Mouse (Mus musculus): ENCODE results near the gene Loxl3.

Loxl3 gene

DNA sequence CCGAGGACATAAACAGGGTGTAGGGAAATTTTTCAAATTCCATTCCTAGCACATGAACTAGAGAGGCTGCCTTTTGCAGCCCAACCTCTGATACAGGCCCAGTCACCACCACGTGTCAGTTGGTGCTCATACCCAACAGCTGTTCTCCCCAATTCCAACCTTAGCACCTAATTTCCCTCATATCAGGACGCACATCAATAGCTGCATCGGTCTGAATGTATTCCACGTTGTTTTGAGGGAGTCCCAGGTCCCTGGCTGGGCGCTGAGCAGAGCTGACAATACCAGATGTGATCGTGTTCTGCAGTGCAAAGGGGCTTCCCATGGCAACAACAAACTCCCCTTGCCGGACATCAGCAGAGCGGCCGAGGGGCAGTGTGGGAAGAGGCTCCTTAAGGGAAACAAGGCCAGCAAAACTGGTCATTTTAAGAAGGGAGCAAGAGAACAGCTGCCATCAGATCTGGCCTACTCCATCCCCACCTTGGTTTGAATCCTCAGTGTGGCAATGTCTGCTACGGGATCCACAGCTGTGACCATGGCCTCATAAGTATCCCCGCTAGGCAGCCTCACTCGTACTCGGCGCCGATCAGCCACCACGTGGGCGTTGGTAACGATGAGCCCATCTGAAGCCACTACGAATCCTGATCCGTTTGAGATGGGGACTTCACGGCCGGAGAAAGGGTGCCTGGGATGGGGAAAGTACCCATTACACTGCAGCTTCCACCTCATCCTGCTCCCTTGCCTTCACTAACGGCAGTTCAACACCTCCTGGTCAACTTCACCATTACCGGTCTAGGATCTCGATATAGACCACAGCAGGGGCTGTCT is 19.4 kb downstream of the Loxl3 start:
- no peak for DNase-seq (ENCODE audit: low read depth, low spot score)

DNA sequence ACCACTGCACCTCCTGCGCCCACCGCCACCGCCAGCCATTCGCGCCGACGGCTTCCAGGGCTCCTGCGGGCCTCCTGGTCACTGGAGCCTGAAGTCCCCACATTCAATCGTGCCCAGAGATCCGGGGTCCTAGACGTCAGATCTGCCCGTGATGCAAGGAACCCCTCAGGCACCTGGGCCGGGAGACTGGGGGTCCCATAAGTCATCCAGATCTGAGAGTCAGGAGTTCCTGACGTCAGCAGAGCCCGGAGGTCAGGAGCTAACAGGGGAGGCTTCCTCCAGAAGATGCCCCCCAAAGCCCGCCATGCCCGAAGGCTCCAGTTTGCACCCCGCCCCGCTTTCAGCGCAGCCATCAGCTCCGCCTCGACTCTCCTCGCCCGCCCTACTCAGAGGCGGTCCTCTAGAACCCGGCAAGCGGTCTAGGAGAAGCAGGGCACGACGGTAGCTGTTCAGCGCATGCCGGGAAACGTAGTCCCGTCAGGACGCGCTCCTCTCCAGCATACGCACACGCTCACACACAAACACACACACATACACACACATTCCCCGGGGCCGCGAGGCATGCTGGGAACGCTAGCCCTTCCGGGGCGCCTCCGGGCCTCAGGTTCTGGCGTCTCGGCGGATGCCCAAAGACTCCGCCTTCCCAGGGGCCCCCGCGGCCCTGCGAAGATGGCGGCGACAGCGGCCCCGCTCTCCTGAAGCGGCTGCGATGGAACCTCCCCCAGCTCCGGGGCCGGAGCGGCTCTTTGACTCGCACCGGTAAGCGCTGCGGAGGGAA is 20.3 kb downstream of the Loxl3 start, which contains the start of gene Aup1:
Gene Aup1, plus strand, starts transcription at position 448 of the 778 bp plus-strand sequence.
- peak; percentile 94 for DNase-seq (ENCODE audit: low read depth, low spot score)

DNA sequence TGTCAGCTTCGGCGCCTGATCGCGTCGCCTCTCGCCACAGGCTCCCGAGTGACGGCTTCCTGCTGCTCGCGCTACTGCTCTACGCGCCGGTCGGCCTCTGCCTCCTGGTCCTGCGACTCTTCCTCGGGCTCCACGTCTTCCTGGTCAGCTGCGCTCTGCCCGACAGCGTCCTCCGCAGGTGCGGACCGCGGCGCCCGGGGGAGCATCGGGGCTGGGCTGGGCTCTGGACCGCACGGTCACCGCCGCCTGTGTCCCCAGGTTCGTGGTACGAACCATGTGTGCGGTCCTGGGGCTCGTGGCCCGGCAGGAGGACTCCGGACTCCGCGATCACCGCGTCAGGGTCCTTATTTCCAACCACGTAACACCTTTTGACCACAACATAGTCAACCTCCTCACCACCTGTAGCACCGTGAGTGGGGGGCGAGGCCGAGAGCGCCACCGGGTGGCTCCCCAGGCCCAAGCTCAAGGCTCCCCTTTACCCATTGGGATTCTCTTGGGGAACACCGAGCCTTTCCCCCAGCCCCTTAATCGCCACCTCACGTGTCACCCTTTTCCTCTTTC is 21.0 kb downstream of the Loxl3 start, which contains the start of gene Htra2:
Gene Htra2, minus strand, starts transcription at position 403 of the 561 bp plus-strand sequence.
- DNase-seq (ENCODE audit: low read depth, low spot score): no peak

DNA sequence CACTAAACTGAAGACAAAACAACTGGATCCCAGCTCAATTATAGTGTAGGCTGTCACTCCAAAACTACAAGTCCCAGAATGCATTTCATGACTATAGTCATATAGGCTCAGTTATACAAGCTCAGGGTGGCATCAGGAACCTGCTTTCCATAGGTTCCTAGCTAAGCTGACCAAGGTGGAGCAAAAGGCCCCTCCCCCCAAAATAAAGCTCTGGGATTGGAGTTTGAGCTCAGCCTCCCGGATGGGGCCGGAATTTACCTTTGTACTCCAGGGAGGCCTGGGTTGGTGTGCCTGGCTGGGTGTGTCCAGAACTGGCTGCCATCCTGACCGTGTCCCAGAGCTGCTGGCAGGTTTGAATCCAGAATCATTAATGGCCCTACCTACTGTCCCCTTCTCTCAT is 23.8 kb downstream of the Loxl3 start, which contains the start of gene Dqx1:
Gene Dqx1, plus strand, starts transcription at position 55 of the 400 bp plus-strand sequence.
- no peak for DNase-seq (ENCODE audit: low read depth, low spot score)

DNA sequence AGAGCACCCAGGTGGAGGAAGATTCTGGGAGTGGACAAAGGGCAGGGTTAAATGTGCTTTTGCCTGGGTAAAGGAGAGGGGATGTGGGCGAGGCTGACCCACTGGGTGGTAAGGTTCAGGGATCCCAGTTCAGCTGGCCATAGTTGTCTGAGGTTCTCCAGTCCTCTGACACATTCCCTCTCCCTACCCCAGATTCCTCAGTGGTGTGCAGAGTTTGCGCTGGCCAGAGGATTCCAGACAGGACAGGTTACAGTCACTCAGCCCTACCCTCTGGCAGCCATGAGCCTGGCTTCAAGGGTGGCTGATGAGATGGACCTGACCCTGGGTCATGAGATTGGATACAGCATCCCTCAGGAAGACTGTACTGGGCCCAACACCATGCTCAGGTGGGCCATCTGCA is 24.8 kb downstream of the Loxl3 start:
- DNase-seq (ENCODE audit: low read depth, low spot score): no peak

DNA sequence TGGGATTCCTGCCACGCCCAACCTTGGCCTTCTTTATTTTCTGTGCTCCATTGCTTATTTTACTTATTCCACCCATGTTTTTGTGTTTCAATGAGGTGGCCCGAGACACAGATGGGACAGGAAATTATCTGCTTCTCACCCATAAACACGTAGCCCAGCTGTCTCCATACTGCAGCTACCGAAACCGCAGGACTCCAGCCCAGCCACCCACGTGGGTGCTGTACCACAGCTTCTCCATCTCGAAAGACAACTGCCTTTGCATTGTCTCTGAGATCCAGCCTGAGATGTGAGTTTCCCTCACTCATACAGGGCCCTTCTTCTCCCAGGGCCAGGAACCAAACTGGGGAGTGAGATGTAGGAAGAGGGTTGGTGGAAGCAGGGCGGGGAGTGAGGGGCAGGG is 32.0 kb downstream of the Loxl3 start:
- DNase-seq (ENCODE audit: low read depth, low spot score): no peak

DNA sequence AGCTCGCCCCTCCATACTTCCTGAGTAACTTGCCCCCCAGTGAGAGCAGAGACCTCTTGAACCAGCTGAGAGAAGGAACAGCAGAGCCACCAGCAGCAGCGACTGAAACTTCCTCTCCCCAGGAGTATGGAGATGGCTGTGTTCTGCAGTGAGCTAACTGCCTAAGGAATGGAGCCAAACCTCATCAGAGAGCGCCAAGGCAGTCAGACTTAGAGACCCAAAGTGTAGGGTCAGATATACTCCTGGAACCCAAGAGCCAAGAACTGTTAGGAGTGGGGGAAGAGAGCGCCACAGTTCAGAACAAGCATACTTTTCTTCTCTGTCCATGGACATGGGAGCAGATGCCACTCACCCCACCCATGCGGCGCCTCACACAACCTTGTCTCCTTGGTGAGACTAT is 32.5 kb downstream of the Loxl3 start:
- DNase-seq (ENCODE audit: low read depth, low spot score): no peak

DNA sequence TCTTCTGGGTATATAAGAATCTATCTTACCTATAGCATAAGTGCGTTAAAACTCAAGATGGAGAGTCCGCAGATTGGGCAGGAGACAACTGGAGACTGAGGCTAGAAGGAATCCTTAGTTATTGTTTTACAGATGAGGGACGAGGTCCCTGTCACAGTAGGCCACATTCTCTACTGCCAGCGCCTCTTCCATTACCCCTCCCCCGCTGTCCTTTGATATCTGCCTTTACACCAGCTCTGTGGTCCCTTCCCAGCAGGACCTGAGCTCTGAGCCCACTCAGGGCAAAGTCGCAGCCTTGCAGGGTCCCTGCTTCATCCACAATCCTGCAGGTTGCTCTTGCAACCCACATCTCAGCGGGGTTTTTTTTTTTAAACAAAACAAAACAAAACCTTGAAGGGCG is 34.2 kb downstream of the Loxl3 start:
- DNase-seq (ENCODE audit: low read depth, low spot score): no peak

DNA sequence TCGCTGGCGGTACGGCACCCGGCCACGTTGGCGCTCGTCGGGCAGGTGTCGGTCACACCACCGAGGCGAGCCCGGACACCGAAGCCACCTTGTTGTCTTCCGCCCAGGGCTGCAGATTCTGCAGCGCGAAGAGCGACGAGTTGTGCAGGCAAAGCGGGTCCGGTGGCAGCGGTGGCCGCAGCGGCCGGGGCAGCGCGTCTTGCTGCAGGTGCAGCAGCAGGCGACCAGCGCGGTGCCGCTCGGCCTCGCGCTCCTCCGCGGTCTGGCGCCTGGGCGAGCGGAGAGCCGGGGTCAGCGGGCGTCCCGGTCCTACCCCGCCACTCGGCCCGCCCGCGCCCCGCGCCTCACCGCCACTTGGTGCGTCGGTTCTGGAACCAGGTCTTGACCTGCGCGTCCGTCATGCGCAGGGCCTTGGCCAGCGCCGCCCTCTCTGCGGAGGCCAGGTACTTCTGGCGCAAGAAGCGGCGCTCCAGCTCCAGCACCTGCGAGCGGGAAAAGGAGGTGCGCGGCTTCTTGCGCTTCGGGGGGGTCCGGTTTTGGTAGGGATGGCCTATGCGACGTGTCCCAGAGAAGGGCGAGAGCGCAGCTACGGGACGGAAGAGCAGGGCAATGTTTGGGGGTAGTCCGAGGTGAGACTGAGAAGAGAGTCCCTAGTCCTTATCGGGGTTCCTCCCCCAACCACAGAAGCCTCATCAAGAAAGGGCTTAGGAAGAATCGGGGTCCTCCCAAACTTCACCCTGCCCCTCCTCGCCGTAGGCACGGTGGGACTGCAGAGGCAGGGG is 34.9 kb downstream of the Loxl3 start:
- DNase-seq (ENCODE audit: low read depth, low spot score): no peak

DNA sequence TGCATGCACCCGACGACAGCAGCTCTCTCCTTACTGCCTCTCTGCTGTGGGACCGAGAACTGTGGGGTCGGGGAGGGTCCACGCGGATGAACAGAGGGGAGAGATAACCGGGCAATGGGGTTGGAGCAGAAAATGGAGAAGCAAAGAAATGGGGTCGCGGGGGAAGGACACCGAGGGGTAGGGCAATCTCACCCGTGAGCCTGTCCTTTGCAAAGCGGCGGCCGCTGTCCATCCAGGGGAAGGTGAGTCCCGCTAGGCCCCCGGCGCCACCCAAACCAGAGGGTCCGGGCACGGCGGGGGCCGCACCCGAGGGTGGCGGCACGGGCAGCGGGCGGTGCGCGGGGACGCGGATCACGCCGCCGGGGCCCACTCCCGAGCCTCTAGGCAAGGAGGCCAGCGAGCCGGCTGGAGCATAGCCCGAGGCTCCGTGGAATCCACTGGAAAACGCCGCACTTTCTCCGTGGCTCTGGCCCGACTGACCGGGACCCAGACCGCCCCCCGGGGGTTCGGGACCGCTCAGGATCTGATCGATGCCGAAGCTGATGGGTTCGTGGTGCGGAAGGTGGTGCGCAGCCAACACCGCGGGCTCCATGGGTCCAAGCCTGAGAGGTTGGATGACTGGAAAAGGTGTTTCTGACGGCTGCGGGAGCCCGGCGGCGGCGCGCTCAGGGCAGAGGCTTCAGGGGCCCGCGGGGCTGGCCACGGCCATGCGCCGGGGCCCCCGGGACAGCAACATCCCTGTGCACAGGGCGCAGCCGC is 35.7 kb downstream of the Loxl3 start:
- no peak for DNase-seq (ENCODE audit: low read depth, low spot score)

DNA sequence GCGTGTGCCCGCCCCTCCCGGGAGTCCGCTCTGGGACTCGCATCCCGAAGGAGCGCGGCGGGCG is 36.1 kb downstream of the Loxl3 start, which contains the start of gene Tlx2:
Gene Tlx2, minus strand, starts transcription at position 47 of the 64 bp plus-strand sequence.
- no peak for DNase-seq (ENCODE audit: low read depth, low spot score)

DNA sequence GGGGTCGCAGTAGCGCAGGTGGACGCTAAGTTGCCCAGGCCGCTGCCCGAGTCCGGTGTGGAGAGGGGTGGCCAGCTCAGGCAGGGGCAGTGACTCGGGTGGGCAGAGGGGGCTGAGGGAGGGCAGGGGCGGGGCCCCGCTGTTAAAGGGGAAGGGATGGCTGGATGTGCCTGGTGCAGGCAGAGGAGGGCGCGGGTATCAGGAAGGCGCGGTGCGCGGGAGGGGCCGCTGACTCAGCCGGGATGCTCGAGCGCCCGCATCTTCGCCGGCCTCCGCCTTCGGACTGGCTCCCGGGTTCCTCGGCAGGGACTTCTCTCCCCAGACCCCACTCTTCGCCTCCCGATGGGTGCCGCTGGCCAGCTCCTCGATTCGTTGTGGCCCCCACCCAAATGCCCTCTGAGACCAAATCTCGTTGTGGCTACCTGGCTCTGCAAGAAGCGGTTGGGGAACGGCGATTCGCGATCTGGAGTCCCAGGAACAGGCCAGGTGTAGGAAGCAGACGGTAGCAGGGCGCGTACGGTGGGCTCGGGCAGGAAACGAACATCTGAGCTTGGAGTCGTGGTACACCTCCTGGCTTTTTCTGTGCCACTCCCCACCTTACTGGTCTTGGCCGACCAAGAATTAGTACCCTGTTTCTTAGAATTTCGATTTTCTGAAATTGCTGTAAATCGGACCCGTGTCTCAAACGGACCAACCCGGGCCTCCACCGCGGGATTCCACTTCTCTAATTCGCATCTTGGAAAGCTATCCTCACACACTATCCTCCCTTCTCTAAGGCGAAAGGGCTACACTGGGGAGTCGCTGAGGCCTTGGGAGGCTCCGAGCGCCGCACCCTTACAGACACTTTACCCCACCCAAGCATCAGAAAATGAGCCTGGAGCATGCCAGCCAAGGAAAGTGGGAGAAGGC is 36.6 kb downstream of the Loxl3 start:
- DNase-seq (ENCODE audit: low read depth, low spot score): no peak

DNA sequence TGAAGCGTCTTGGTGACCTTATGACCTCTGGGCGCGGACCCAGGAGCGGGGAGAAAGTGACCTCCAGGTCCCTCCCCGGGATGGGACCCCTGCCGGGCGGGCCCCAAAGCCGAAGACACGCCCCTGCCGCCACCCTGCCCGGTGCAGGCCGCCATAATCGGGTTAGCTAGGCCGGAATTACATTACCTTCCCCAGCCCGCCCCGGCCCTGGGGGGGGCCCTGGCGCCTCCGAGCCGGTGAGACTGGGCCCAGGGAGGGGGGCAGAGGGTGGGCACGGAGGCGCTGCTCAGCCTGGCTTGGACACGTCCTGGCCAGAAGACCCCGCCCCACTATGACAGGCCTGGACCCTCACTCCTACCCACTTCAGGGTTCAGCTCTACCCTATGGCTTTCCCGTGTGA is 37.2 kb downstream of the Loxl3 start:
- no peak for DNase-seq (ENCODE audit: low read depth, low spot score)

DNA sequence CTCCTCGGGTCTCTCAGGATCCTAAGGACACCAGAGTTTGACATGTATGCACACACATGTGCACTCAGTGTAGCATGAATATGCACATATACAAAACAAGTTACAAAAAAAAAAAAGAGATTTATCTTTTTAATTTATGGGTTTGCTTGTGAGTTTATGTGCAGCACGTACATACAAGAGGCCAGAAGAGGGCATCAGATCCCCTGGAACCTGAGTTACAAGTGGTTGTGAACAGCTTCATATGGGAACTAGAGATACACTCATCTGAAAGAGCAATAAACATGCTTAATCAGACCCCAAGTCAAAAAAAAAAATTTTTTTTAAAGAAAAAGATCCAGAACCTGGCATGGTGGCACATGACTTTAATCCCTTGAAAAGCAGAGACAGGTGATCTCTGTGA is 41.0 kb downstream of the Loxl3 start:
- no peak for DNase-seq (ENCODE audit: low read depth, low spot score)

DNA sequence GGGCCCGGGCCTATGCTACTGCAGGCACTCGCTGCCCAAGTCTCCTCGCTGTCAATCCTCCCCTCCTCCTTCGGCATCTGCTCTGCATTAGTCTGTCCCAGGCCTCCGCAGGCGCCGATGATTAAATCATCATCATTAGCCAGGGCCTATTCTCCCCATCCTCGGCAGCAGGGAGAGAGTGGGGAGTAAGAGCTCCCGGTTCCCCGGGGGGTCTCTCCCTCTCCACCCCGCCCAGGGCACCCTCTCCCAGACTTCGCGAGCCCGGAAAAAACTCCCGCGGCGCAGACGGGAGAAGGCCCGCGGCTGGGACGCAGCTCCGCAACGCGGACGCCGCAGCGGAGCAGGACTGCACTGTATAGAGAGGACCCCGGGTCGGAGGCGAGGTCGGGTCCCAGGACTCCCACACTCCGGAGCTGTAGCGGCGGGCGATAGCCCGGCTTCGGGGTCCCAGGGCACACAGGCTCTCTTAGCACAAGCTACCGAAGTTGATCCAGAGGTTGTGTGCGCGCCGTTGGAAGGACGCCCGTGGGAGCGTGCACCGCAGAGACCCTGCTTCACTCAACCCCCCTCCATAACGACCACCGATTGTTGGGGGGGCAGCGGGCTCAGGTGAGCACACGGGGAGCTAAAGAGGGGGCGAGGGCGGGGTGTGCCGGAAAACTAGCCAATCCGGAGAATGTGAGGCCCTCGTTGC is 43.8 kb downstream of the Loxl3 start, which contains the start of gene Pcgf1:
Gene Pcgf1, plus strand, starts transcription at position 240 of the 694 bp plus-strand sequence.
- no peak for DNase-seq (ENCODE audit: low read depth, low spot score)

DNA sequence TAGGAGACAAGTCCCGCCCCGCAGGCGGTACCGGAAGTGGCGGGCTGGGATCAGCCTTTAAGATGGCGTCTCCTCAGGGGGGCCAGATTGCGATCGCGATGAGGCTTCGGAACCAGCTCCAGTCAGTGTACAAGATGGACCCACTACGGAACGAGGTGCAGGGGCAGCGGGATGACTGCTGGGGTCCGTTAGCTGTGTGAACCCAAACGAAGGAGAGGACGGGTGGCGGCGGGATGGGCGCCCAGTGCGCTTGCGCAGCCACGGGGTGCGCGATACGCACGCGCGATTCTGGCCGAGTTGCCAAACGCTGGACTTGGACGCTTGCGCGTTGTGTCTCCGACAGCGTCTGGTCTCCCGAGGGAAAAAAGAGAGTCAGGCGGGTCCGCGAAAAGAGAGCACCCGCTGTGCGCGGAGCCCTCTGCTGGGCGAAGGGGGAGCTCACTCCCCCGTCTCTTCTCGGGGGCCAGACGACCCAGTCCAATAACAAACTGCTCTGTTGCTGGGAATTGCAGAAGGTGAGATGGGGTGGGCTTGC is 44.4 kb downstream of the Loxl3 start:
- DNase-seq (ENCODE audit: low read depth, low spot score): peak; percentile 93

DNA sequence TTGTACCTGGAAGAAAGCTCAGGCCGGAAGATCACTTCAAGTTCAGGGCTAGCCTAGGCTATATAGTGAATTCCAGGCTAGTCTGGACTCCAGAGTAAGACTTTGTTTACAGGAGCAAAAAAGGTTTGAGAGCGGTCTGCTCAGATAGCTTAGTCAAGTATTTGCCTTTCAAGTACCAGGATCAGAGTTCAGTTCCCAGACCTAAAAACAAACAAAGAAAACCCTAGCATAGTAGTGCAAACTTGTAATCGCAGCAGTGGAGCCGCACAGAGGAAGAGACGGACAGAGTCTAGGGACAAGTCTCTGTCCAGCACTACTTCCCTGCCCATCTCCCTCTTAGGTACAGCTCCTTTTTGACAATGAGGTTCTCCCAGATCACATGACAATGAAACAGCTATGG is 46.2 kb downstream of the Loxl3 start:
- DNase-seq (ENCODE audit: low read depth, low spot score): no peak

DNA sequence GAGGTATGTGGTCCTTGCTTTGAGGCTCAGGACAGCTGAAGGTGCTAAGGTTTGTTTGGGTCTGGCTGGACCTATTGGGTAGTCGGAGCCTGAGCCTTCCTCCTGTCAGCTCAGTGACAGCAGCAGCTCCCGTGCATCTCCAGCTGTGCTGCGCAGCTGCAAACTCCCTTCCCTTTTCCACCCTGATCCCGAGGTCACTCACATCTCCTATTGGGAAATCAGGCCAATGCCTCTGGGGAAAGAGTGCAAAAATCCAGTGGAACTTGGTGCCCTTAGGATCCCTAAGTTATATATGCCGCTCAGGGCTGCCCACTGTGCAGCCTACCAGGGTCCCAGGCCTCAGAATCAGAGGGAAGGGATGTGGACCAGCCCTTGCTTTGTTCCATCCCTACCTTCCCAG is 49.5 kb downstream of the Loxl3 start:
- no peak for DNase-seq (ENCODE audit: low read depth, low spot score)

DNA sequence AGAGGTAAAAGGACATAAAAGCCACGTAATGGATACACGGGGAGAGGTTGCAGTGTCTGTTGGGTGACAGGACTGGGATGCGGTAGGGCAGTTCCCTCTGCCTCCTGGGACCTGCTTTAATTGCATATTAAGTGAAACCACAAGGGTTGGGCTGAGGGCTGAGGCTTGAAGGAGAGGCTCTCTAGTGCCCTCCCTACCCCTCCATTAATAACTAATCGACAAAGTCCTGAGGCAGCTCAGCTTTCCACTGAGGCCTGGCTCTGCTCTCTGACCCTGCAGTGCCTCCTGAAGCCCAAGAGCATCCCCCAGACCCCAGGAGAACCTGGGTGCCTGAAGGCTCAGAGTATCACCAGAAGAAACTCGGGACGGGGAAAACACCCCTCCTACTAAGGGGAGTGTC is 50.5 kb downstream of the Loxl3 start:
- DNase-seq (ENCODE audit: low read depth, low spot score): no peak

Measured in WW6 (cell line).